Mouse (Mus musculus): ENCODE results near the gene Pdzd2.
A peak's percentile ranks its signal among the peaks of the same experiment; 100 is the strongest.

GRCm38 (mm10) chr15:12586154-12586553 is 153.6 kb downstream of the Pdzd2 start:
- TF ChIP-seq CTCF (IDR thresholded peaks at IDR 0.05; ENCODE audit: borderline replicate concordance, control insufficient read depth, extremely low read depth, insufficient read depth, low read length, poor library complexity): peak; percentile 56; the same call in 1 of the 2 replicates
- TF ChIP-seq POLR2A (IDR thresholded peaks at IDR 0.05; ENCODE audit: control insufficient read depth, extremely low read depth, insufficient read depth, low read length, poor library complexity): no peak
